Mouse (Mus musculus) CH12F3 (cell line): ENCODE data around the gene Pced1b.
"Not testable (repeated sequence)": the region's sequence is repeated elsewhere in the genome, so short reads cannot be mapped to it uniquely, and the experiment has no call there.

ENCODE experiments used
- in situ Hi-C: fragments of 300-500 bp; cut with MboI; formaldehyde crosslinking; loops from 2 replicates; pipeline ENCODE4 v1.14.3; 2020; ENCODE audit warnings: low sequenced_read_pairs

Pced1b gene

GRCm38 (mm10) chr15:97337636-97338352, 90.9 kb downstream of the Pced1b start:
- in situ Hi-C loops: no loop called here

GRCm38 (mm10) chr15:97338377-97339060, 91.6 kb downstream of the Pced1b start:
- in situ Hi-C loops: no loop called here

- in situ Hi-C loops: no loop called here
Measured at GRCm38 (mm10) chr15:97342336-97342735, 95.4 kb downstream of the Pced1b start.

- in situ Hi-C loops: no loop called here
Measured at GRCm38 (mm10) chr15:97342945-97343344, 96.0 kb downstream of the Pced1b start.

- in situ Hi-C loops: no loop called here
Measured at GRCm38 (mm10) chr15:97343921-97344320, 97.0 kb downstream of the Pced1b start.

- in situ Hi-C loops: no loop called here
Measured at GRCm38 (mm10) chr15:97345110-97345509, 98.2 kb downstream of the Pced1b start.

GRCm38 (mm10) chr15:97345917-97346316, 99.0 kb downstream of the Pced1b start:
- in situ Hi-C loops: no loop called here

- in situ Hi-C loops: no loop called here
Measured at GRCm38 (mm10) chr15:97346413-97346812, 99.5 kb downstream of the Pced1b start.

- in situ Hi-C loops: no loop called here
Measured at GRCm38 (mm10) chr15:97346897-97347296, 100.0 kb downstream of the Pced1b start.

- in situ Hi-C loops: no loop called here
Measured at GRCm38 (mm10) chr15:97348566-97349315, 101.8 kb downstream of the Pced1b start.

GRCm38 (mm10) chr15:97350528-97350927, 103.6 kb downstream of the Pced1b start:
- in situ Hi-C loops: no loop called here

- in situ Hi-C loops: no loop called here
Measured at GRCm38 (mm10) chr15:97351016-97351415, 104.1 kb downstream of the Pced1b start.

GRCm38 (mm10) chr15:97351681-97352080, 104.8 kb downstream of the Pced1b start:
- in situ Hi-C loops: no loop called here

- in situ Hi-C loops: no loop called here
Measured at GRCm38 (mm10) chr15:97355676-97356303, 108.9 kb downstream of the Pced1b start.

GRCm38 (mm10) chr15:97357016-97357415, 110.1 kb downstream of the Pced1b start:
- in situ Hi-C loops: no loop called here

GRCm38 (mm10) chr15:97360842-97361770, 114.2 kb downstream of the Pced1b start:
- in situ Hi-C loops: no loop called here

- in situ Hi-C loops: no loop called here
Measured at GRCm38 (mm10) chr15:97361771-97362171, 114.9 kb downstream of the Pced1b start.

GRCm38 (mm10) chr15:97364271-97364670, 117.4 kb downstream of the Pced1b start:
- in situ Hi-C loops: not testable (repeated sequence)

- in situ Hi-C loops: no loop called here
Measured at GRCm38 (mm10) chr15:97364968-97365367, 118.1 kb downstream of the Pced1b start.

GRCm38 (mm10) chr15:97368035-97368608, 121.2 kb downstream of the Pced1b start:
- in situ Hi-C loops: no loop called here
